In genomic region chr5:112488101-112488776, GRCm38 (mm10) we compare ENCODE assay signal across 24 mouse cellular contexts. TPM values are rescaled to one million over a fixed set of nuclear protein-coding genes. Genes with fewer than 3 reads are reported as not detected.
DNase-seq lines count a peak whose midpoint lies in the region; ATAC-seq lines count a peak whose summit lies in the region.
"Had no signal": no experiment of that assay in that cellular context is flagged by ENCODE, and none has a peak within 500 bp of the region (broad histone marks: within the 10 kb centered on the region; RNA-seq: fewer than 3 reads in every experiment).

No protein-coding gene starts in this region.

- peaks cover 12% of the 10 kb centered on the region; the same call in 1 of the 2 replicates for H3K27me3 ChIP-seq in hindbrain, embryonic 13.5 days
- H3K27me3 ChIP-seq in hindbrain, embryonic 16.5 days (replicated peaks; ENCODE audit: control insufficient read depth, insufficient read depth, low read length), result no peaks in the 10 kb centered on the region
- H3K27me3 ChIP-seq in liver, embryonic 16.5 days (ENCODE audit: control insufficient read depth, insufficient read depth, low read depth, low read length), result no peaks in the 10 kb centered on the region; the same call in 1 of the 2 replicates

- no peaks in the 10 kb centered on the region for H3K9me3 ChIP-seq in hindbrain, embryonic 13.5 days
- H3K9me3 ChIP-seq in hindbrain, embryonic 16.5 days (ENCODE audit: control insufficient read depth, low read length), result no peaks in the 10 kb centered on the region
- no peaks in the 10 kb centered on the region; the same call in 1 of the 2 replicates for H3K9me3 ChIP-seq in liver, embryonic 16.5 days (replicated peaks; ENCODE audit: control insufficient read depth, low read length)
- H3K9me3 ChIP-seq: embryonic facial prominence, embryonic 10.5 days; heart, embryonic 12.5 days; neural tube, embryonic 12.5 days had no signal

- peaks cover 48% of the 10 kb centered on the region for H3K4me1 ChIP-seq in hindbrain, embryonic 13.5 days (replicated peaks)
- H3K4me1 ChIP-seq in hindbrain, embryonic 16.5 days (ENCODE audit: control insufficient read depth, insufficient read depth, low read depth, low read length), result peaks cover 16% of the 10 kb centered on the region
- H3K4me1 ChIP-seq in liver, embryonic 16.5 days (ENCODE audit: control insufficient read depth, low read depth, low read length), result no peaks in the 10 kb centered on the region; the same call in 1 of the 2 replicates

- no peak for ATAC-seq in hindbrain, embryonic 13.5 days (ENCODE audit: low FRiP score)
- ATAC-seq in hindbrain, embryonic 16.5 days, result no peak
- ATAC-seq in activated CD4-positive, CD25-positive, alpha-beta regulatory T cell, adult 4 months, result peak; percentile 84
- peak; percentile 32 for ATAC-seq in inflammation-experienced regulatory T-cells, adult 6 months
- peak; percentile 87 for ATAC-seq in liver, embryonic 16.5 days (ENCODE audit: low read depth)
- ATAC-seq: forebrain, embryonic 14.5 days; Patski had no signal

- DNase-seq in spleen, postnatal 36 days (ENCODE audit: low spot score in 2 of 2), result no peak
- DNase-seq in yolk sac, embryonic 10.5 days (ENCODE audit: low spot score), result no peak
- DNase-seq: adrenal gland, postnatal 14 days; cerebellum, adult 2 months; heart, postnatal 14 days; kidney, adult 11 months; kidney, postnatal 10 days; left cerebral cortex, postnatal 4 days; lung, postnatal 10 days; right cerebral cortex, adult 18-20 months had no signal

- no peaks in the 10 kb centered on the region for H3K36me3 ChIP-seq in hindbrain, embryonic 13.5 days
- no peaks in the 10 kb centered on the region for H3K36me3 ChIP-seq in hindbrain, embryonic 16.5 days (ENCODE audit: control insufficient read depth, insufficient read depth, low read length)
- no peaks in the 10 kb centered on the region for H3K36me3 ChIP-seq in liver, embryonic 16.5 days (ENCODE audit: control insufficient read depth, insufficient read depth)
- H3K36me3 ChIP-seq: embryonic facial prominence, embryonic 10.5 days; heart, embryonic 12.5 days; neural tube, embryonic 12.5 days had no signal

- no peak overlapping the region for H3K4me2 ChIP-seq in hindbrain, embryonic 13.5 days
- H3K4me2 ChIP-seq in hindbrain, embryonic 16.5 days (ENCODE audit: low read length), result no peak overlapping the region
- H3K4me2 ChIP-seq in liver, embryonic 16.5 days (ENCODE audit: low read depth, low read length), result no peak overlapping the region
- H3K4me2 ChIP-seq: heart, embryonic 12.5 days; hindbrain, embryonic 14.5 days; neural tube, embryonic 12.5 days had no signal

- WGBS in hindbrain, embryonic 13.5 days, result 55% methylated on average over 8 of the region's 8 CpGs
- 43% methylated on average over 8 of the region's 8 CpGs for WGBS in hindbrain, embryonic 16.5 days
- WGBS in liver, embryonic 16.5 days (ENCODE audit: insufficient replicate concordance), result 39% methylated on average over 8 of the region's 8 CpGs

- H3K9ac ChIP-seq in hindbrain, embryonic 13.5 days, result no peak overlapping the region
- no peak overlapping the region for H3K9ac ChIP-seq in hindbrain, embryonic 16.5 days (ENCODE audit: low read depth, low read length)
- H3K9ac ChIP-seq in liver, embryonic 16.5 days (ENCODE audit: low read depth, low read length), result no peak overlapping the region
- H3K9ac ChIP-seq: heart, embryonic 12.5 days; hindbrain, embryonic 14.5 days; neural tube, embryonic 12.5 days had no signal

- 0 out of 2 replicates have a peak overlapping the region, but pooled peaks have one; percentile 9 for H3K27ac ChIP-seq in hindbrain, embryonic 13.5 days
- H3K27ac ChIP-seq in hindbrain, embryonic 16.5 days (ENCODE audit: low read depth, low read length), result no peak overlapping the region
- H3K27ac ChIP-seq in liver, embryonic 16.5 days (ENCODE audit: low read length), result peak overlapping the region; percentile 83
- H3K27ac ChIP-seq: embryonic facial prominence, embryonic 10.5 days; hindbrain, embryonic 14.5 days; layer of hippocampus, adult 2 months; neural tube, embryonic 12.5 days had no signal

- no peak overlapping the region for H3K4me3 ChIP-seq in hindbrain, embryonic 13.5 days
- no peak overlapping the region for H3K4me3 ChIP-seq in hindbrain, embryonic 16.5 days (ENCODE audit: low read length)
- no peak overlapping the region for H3K4me3 ChIP-seq in liver, embryonic 16.5 days (ENCODE audit: low read depth, low read length)
- H3K4me3 ChIP-seq: embryonic facial prominence, embryonic 10.5 days; heart, embryonic 12.5 days; layer of hippocampus, adult 2 months; neural tube, embryonic 12.5 days had no signal

RNA-seq across cellular contexts. Expression of gene Gm6588, which starts 39.0 kb away (rescaled TPM):
- polyA plus RNA-seq in hindbrain, embryonic 13.5 days (2015; fragmentation: Nextera tagmentation; extraction: Ambion mirVana), result 0.78 and 1.2 TPM in 2 replicates
- polyA plus RNA-seq in hindbrain, embryonic 16.5 days (2015; fragmentation: Nextera tagmentation; extraction: Ambion mirVana), result 0.62 and 0.68 TPM in 2 replicates
- polyA plus RNA-seq in activated CD4-positive, CD25-positive, alpha-beta regulatory T cell, adult 4 months (2017; shearing (Covaris generic)), result not detected
- polyA plus RNA-seq in inflammation-experienced regulatory T-cells, adult 6 months (2017; shearing (Covaris generic)), result not detected
- polyA plus RNA-seq in liver, embryonic 16.5 days (2015; fragmentation: Nextera tagmentation; extraction: Ambion mirVana), result not detected in 2 replicates
- polyA plus RNA-seq: C2C12; cerebellum, adult 2 months; embryonic facial prominence, embryonic 10.5 days; heart, embryonic 12.5 days; liver, adult 2 months; Patski had no signal

Comparison
In these comparisons a context has a peak if more than half of its experiments do, and no peak if none do; other contexts are left out.
1. ATAC-seq: peak in activated CD4-positive, CD25-positive, alpha-beta regulatory T cell, adult 4 months (single experiment), inflammation-experienced regulatory T-cells, adult 6 months (single experiment) and liver, embryonic 16.5 days (single experiment); none in hindbrain, embryonic 13.5 days (single experiment) and hindbrain, embryonic 16.5 days (single experiment).